Mouse (Mus musculus) kidney, embryonic 15.5 days (tissue): Measurements from ENCODE around the gene Mkrn3. TPM values are rescaled to one million over a fixed set of nuclear protein-coding genes. Genes with fewer than 3 reads are reported as not detected.

ENCODE experiments used
- ATAC-seq: fragments of 200-750 bp; cut with Nextera tagmentation; replicated peaks from 2 replicates; pipeline ENCODE4 v1.8.0; 2017; ENCODE audit warnings: moderate TSS enrichment; ENCODE audit not compliant: low FRiP score
- H3K27ac ChIP-seq: fragments of 300-500 bp; sonication (generic); 2 replicates; pipeline ENCODE4 v1.5.1; 2015; ENCODE audit warnings: mild to moderate bottlenecking, inconsistent platforms
- H3K27me3 ChIP-seq: fragments of 300-500 bp; sonication (generic); 2 replicates; pipeline ENCODE4 v1.6.1; 2015; ENCODE audit warnings: inconsistent platforms
- H3K36me3 ChIP-seq: fragments of 300-500 bp; sonication (generic); 2 replicates; pipeline ENCODE4 v1.6.1; 2015; ENCODE audit warnings: inconsistent platforms
- H3K4me1 ChIP-seq: fragments of 300-500 bp; sonication (generic); 2 replicates; pipeline ENCODE4 v1.6.1; 2015; ENCODE audit warnings: inconsistent platforms
- H3K4me2 ChIP-seq: fragments of 300-500 bp; sonication (generic); 2 replicates; pipeline ENCODE4 v1.6.1; 2015; ENCODE audit warnings: moderate library complexity, mild to moderate bottlenecking, inconsistent platforms
- H3K4me3 ChIP-seq: fragments of 300-500 bp; sonication (generic); replicated peaks from 2 replicates; pipeline ENCODE4 v1.5.1; 2015; ENCODE audit warnings: mild to moderate bottlenecking, inconsistent platforms
- H3K9ac ChIP-seq: fragments of 300-500 bp; sonication (generic); 2 replicates; pipeline ENCODE4 v1.6.1; 2015; ENCODE audit warnings: mild to moderate bottlenecking, inconsistent platforms
- H3K9me3 ChIP-seq: fragments of 300-500 bp; sonication (generic); replicated peaks from 2 replicates; pipeline ENCODE4 v1.6.1; 2016; ENCODE audit warnings: inconsistent platforms
- WGBS: fragments of 180-500 bp; shearing (Covaris S2); methylation state at CpG from one replicate; pipeline ENCODE4 v1.1.7; 2015; ENCODE audit warnings: mixed read lengths; 5-methylcytosine and 5-hydroxymethylcytosine counted together
- polyA plus RNA-seq: library from polyadenylated mRNA; unstranded; fragments of >200 nt; fragmentation: Nextera tagmentation; extraction: Ambion mirVana; gene quantifications from 2 replicates; pipeline ENCODE4 v1.2.1, GENCODE M21; 2015

Mkrn3 gene
- polyA plus RNA-seq, 1 experiment from 2014 or later: 5.3 TPM

DNA sequence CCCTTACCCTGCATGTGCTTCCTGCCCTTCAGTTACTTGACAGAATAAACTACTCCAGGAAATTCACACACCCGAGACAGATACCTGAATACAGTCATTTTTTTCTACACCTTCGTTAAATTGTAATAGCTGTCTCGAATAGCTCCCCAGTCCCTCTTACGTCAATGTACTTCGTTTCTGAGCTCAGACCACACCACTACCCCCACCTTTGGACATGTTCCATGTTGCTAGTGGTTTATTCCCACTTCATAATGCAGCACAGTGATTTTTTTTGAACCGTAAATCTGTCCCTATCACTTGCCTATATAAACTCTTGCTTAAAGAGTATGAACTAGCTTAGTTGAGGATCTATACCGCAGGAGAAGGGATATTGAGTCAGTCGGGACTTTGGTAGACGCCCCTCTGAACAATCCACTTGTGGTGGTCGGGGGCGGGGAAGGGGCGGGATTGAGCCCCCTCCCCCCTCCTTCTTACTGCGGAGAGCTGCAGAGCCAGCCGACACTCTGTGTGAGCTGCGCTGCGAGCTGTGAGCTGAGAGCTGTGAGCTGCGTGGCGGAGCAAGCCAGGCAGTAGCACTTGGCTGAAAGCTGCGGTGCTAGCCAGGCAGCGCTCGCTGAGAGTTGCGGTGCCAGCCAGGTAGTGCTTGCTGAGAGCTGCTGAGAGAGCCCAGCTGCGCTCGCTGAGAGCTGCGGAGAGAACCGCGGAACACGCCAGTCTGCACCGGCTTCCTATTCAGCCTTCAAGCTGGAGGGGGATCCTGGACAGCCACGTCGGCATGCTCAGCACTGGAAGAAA lies 43.2 kb downstream of the Mkrn3 start, which contains the start of gene Magel2:
Gene Magel2, plus strand, starts transcription at position 501 of the 795 bp plus-strand sequence.
- Histone ChIP-seq H3K4me3 (peak within 1 kb of the TSS; percentile 49), H3K9ac (peak within 1 kb of the TSS; percentile 41), H3K36me3 (no peaks in the 10 kb centered on the region), H3K9me3 (peaks cover 3% of the 10 kb centered on the region; the same call in 1 of the 2 replicates), H3K27me3 (no peaks in the 10 kb centered on the region), H3K4me1 (no peaks in the 10 kb centered on the region), H3K27ac (no peak within 1 kb of the TSS), H3K4me2 (peak within 1 kb of the TSS; percentile 74)
- WGBS: 30% methylated on average over 31 of the region's 31 CpGs
- peak; percentile 92 for ATAC-seq

DNA sequence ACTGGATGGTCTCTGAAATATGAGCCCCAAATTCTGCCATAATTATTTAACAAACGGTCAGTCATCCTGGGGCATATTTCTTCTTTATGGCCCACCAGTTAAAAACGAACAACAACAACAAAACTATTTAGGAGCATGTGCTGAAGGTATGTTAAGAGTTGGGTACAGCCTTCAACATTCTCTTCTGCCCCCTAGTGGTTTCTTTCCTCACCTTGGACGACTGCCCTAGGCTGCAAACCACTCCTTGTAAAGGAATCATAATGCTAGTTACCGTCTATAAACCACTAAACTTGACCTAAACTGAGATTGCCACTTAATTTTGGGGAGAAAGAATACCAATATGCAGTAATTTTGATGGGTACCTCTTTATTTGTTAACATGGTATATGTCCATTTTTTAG lies 44.3 kb downstream of the Mkrn3 start:
- no peak overlapping the region for H3K9ac ChIP-seq
- no peak overlapping the region for H3K27ac ChIP-seq
- peaks cover 3% of the 10 kb centered on the region; the same call in 1 of the 2 replicates for H3K9me3 ChIP-seq
- H3K4me1 ChIP-seq: no peaks in the 10 kb centered on the region
- H3K27me3 ChIP-seq: no peaks in the 10 kb centered on the region
- H3K4me3 ChIP-seq: no peak overlapping the region
- 36% methylated on average over 4 of the region's 4 CpGs for WGBS
- no peak overlapping the region for H3K4me2 ChIP-seq
- H3K36me3 ChIP-seq: no peaks in the 10 kb centered on the region
- no peak for ATAC-seq

Other genes starting within 250 kb of the Mkrn3 start
- gene Ndn, start 73.6 kb downstream of the Mkrn3 start, polyA plus RNA-seq: 74.4 and 85.4 TPM in 2 replicates
- gene Magel2, start 43.1 kb downstream of the Mkrn3 start, polyA plus RNA-seq: 0.87 and 1.2 TPM in 2 replicates
- gene Peg12, start 44.4 kb upstream of the Mkrn3 start, polyA plus RNA-seq: 28.5 and 28.6 TPM in 2 replicates